In the genomic region with DNA sequence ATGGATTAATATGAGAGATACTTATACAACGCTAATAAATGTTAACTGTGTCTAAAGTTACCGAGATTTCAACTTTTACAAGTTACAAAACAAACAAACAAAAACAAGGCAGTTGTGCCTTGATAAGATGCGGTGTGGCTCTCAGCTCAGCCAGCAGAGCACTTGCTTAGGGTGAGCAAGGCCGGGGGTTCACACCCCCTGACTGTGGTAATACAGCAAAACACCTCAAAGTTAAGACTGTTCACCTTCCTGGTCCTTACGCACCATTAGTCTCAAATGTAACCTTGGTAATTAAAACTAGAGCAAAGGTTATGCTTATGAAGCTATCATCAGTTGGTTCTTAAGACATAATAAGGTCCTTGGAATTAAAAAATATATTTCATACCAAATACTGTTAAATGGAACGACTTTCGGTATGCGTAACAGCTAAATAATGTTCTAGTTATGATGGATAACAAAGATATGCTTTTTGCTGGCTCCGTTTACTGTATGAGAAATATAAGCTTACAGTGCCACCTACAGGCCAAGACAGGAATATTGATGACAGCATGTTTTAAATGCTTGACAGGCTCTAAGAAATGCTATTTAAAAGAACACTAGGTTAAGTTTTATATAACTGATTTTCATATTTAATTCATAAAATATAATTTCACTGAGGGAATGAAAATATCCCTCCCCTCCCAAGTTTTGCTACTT, we compare ENCODE assay signal across 7 mouse cellular contexts. TPM values are rescaled to one million over a fixed set of nuclear protein-coding genes. Genes with fewer than 3 reads are reported as not detected.
A peak's percentile ranks its signal among the peaks of the same experiment; 100 is the strongest.
DNase-seq lines count a peak whose midpoint lies in the region; ATAC-seq and TF ChIP-seq lines count a peak whose summit lies in the region.

No protein-coding gene starts in this region.

- peak; percentile 76 for TF ChIP-seq CTCF in left cerebral cortex, adult 2 months (IDR thresholded peaks at IDR 0.05)
- TF ChIP-seq CTCF in G1E (IDR thresholded peaks at IDR 0.05; ENCODE audit: low read depth, low read length), result 0 out of 2 replicates have a peak, but pooled peaks have one; percentile 10
- TF ChIP-seq CTCF in lung, postnatal 0 days (IDR thresholded peaks at IDR 0.05), result peak; percentile 83

- H3K27me3 ChIP-seq in G1E (ENCODE audit: insufficient read depth, low read length), result no peaks in the 10 kb centered on the region
- no peaks in the 10 kb centered on the region for H3K27me3 ChIP-seq in hindbrain, embryonic 14.5 days (ENCODE audit: control insufficient read depth, insufficient read depth, low read length)
- no peaks in the 10 kb centered on the region for H3K27me3 ChIP-seq in lung, postnatal 0 days (replicated peaks; ENCODE audit: insufficient read depth, low read length)

- H3K36me3 ChIP-seq in G1E (replicated peaks), result peaks cover 24% of the 10 kb centered on the region
- H3K36me3 ChIP-seq in hindbrain, embryonic 14.5 days (replicated peaks; ENCODE audit: control insufficient read depth, insufficient read depth), result 0 out of 2 replicates have a peak, but pooled peaks cover 6% of the 10 kb centered on the region
- no peaks in the 10 kb centered on the region for H3K36me3 ChIP-seq in lung, postnatal 0 days (ENCODE audit: insufficient read depth, low read length)

- no peak overlapping the region for H3K4me3 ChIP-seq in left cerebral cortex, adult 2 months
- no peak overlapping the region for H3K4me3 ChIP-seq in G1E (ENCODE audit: low read depth, low read length)
- no peak overlapping the region for H3K4me3 ChIP-seq in hindbrain, embryonic 14.5 days (replicated peaks; ENCODE audit: low read length)
- no peak overlapping the region for H3K4me3 ChIP-seq in lung, postnatal 0 days (ENCODE audit: low read depth, low read length)

- no peak overlapping the region for H3K9ac ChIP-seq in hindbrain, embryonic 14.5 days
- no peak overlapping the region for H3K9ac ChIP-seq in lung, postnatal 0 days (replicated peaks; ENCODE audit: low read depth)

- 47% methylated on average over 9 of the region's 9 CpGs for WGBS in hindbrain, embryonic 14.5 days
- 32% methylated on average over 9 of the region's 9 CpGs for WGBS in lung, postnatal 0 days

- H3K4me1 ChIP-seq in G1E (ENCODE audit: insufficient read depth, low read depth, low read length), result no peaks in the 10 kb centered on the region; the same call in 1 of the 2 replicates
- H3K4me1 ChIP-seq in hindbrain, embryonic 14.5 days (replicated peaks; ENCODE audit: control insufficient read depth, insufficient read depth, low read length), result no peaks in the 10 kb centered on the region
- H3K4me1 ChIP-seq in lung, postnatal 0 days (ENCODE audit: insufficient read depth, low read depth, low read length), result no peaks in the 10 kb centered on the region

- no peaks in the 10 kb centered on the region for H3K9me3 ChIP-seq in G1E (replicated peaks)
- no peaks in the 10 kb centered on the region for H3K9me3 ChIP-seq in hindbrain, embryonic 14.5 days (ENCODE audit: control insufficient read depth, low read length)
- H3K9me3 ChIP-seq in lung, postnatal 0 days (ENCODE audit: low read length), result no peaks in the 10 kb centered on the region

- H3K4me2 ChIP-seq in hindbrain, embryonic 14.5 days (replicated peaks), result no peak overlapping the region
- H3K4me2 ChIP-seq in lung, postnatal 0 days (replicated peaks; ENCODE audit: low read depth, low read length), result no peak overlapping the region

- TF ChIP-seq EP300 in lung, postnatal 0 days (IDR thresholded peaks at IDR 0.05), result no peak

- DNase-seq in left cerebral cortex, adult 2 months (ENCODE audit: extremely low spot score in 1 of 2, low spot score in 2 of 2), result no peak
- no peak for DNase-seq in left cerebral cortex, postnatal 4 days
- no peak for DNase-seq in G1E (ENCODE audit: low spot score)
- DNase-seq in c-Kit-positive CD71-positive TER-119-negative erythroid progenitor cells, embryonic 14.5 days (ENCODE audit: low read depth), result peak; percentile 65
- DNase-seq in hindbrain, embryonic 14.5 days (ENCODE audit: low spot score), result peak; percentile 93
- DNase-seq in lung, postnatal 0 days (ENCODE audit: low spot score), result peak; percentile 89
- DNase-seq in thymus, postnatal 25 days, result peak; percentile 18

- H3K27ac ChIP-seq in left cerebral cortex, adult 2 months, result no peak overlapping the region
- no peak overlapping the region for H3K27ac ChIP-seq in hindbrain, embryonic 14.5 days
- no peak overlapping the region for H3K27ac ChIP-seq in lung, postnatal 0 days (ENCODE audit: low read length)

- intact Hi-C loops in left cerebral cortex, adult 2 months (cut with DNase I), result loop anchor here (1.0 kb wide), 1 partner anchor 178 kb away; no protein-coding TSS in a partner anchor
- intact Hi-C loops in left cerebral cortex, postnatal 4 days (cut with DNase I), result loop anchor here (5.0 to 10.0 kb wide), 2 partner anchors 553 to 926 kb away; partner anchors contain the start of gene Prickle1

- peak; percentile 68 for ATAC-seq in G1E (ENCODE audit: extremely low read depth, insufficient number of reproducible peaks, low FRiP score, poor library complexity, severe bottlenecking)
- ATAC-seq in hindbrain, embryonic 14.5 days (ENCODE audit: low FRiP score), result no peak
- ATAC-seq in lung, postnatal 0 days, result no peak

RNA-seq across cellular contexts. Expression of gene Pus7l, which starts 23.0 kb away (rescaled TPM):
- total RNA-seq in left cerebral cortex, adult 2 months (2021), result 1 to 10 TPM; 3.0 to 3.1 TPM
- 1 to 10 TPM; 5.4 to 6.0 TPM for total RNA-seq in left cerebral cortex, postnatal 4 days (2021)
- total RNA-seq in G1E (2014; fragmentation: Nextera tagmentation) (19.2 and 20.0 TPM in 2 replicates), G1E (2017) (11.6 and 11.7 TPM in 2 replicates)
- 4.9 and 5.6 TPM in 2 replicates for polyA plus RNA-seq in G1E (2012)
- 6.5 and 6.7 TPM in 2 replicates for polyA plus RNA-seq in hindbrain, embryonic 14.5 days (2014; fragmentation: Nextera tagmentation; extraction: Ambion mirVana)
- polyA plus RNA-seq in lung, postnatal 0 days (2015; fragmentation: Nextera tagmentation; extraction: Ambion mirVana), result 3.2 and 3.4 TPM in 2 replicates

RNA-seq across cellular contexts. Expression of gene Irak4, which starts 23.1 kb away (rescaled TPM):
- total RNA-seq in left cerebral cortex, adult 2 months (2021), result 1 to 10 TPM; 1.5 to 1.6 TPM
- total RNA-seq in left cerebral cortex, postnatal 4 days (2021), result 1 to 10 TPM; 1.5 to 1.8 TPM
- 10.4 and 15.5 TPM in 2 replicates for total RNA-seq in G1E (2014; fragmentation: Nextera tagmentation)
- total RNA-seq in G1E (2017), result 14.5 and 15.0 TPM in 2 replicates
- polyA plus RNA-seq in G1E (2012), result 6.2 and 7.9 TPM in 2 replicates
- polyA plus RNA-seq in hindbrain, embryonic 14.5 days (2014; fragmentation: Nextera tagmentation; extraction: Ambion mirVana), result 1.4 and 1.5 TPM in 2 replicates
- polyA plus RNA-seq in lung, postnatal 0 days (2015; fragmentation: Nextera tagmentation; extraction: Ambion mirVana), result 11.8 and 12.1 TPM in 2 replicates

RNA-seq across cellular contexts. Expression of gene Adamts20, which starts 55.1 kb away (rescaled TPM):
- 1 to 10 TPM; 7.4 to 8.4 TPM for total RNA-seq in left cerebral cortex, adult 2 months (2021)
- 10 to 100 TPM; 13.3 to 16.4 TPM for total RNA-seq in left cerebral cortex, postnatal 4 days (2021)
- total RNA-seq in G1E (2014; fragmentation: Nextera tagmentation) (not detected in 2 replicates), G1E (2017) (0.05 and 0.17 TPM in 2 replicates)
- polyA plus RNA-seq in G1E (2012), result not detected in 2 replicates
- 4.3 and 4.9 TPM in 2 replicates for polyA plus RNA-seq in hindbrain, embryonic 14.5 days (2014; fragmentation: Nextera tagmentation; extraction: Ambion mirVana)
- 0.13 and 0.24 TPM in 2 replicates for polyA plus RNA-seq in lung, postnatal 0 days (2015; fragmentation: Nextera tagmentation; extraction: Ambion mirVana)

Comparison
In these comparisons a context has a peak if more than half of its experiments do, and no peak if none do; other contexts are left out.
1. DNase-seq: peak in c-Kit-positive CD71-positive TER-119-negative erythroid progenitor cells, embryonic 14.5 days (single experiment), hindbrain, embryonic 14.5 days (single experiment), lung, postnatal 0 days (single experiment) and thymus, postnatal 25 days (single experiment); none in left cerebral cortex, adult 2 months (0 of 2), left cerebral cortex, postnatal 4 days (single experiment) and G1E (single experiment).
2. CTCF ChIP-seq: peak in every context shown above with its lines; median percentile 83 in lung, postnatal 0 days; 76 in left cerebral cortex, adult 2 months; 10 in G1E.
3. RNA of gene Irak4, which starts 23.1 kb away (total RNA-seq): 10.4 to 15.5 TPM in G1E; 1.5 to 1.8 TPM in left cerebral cortex, postnatal 4 days and 1.5 to 1.6 TPM in left cerebral cortex, adult 2 months; every median in the first group is over 4 times any median in the second.
4. RNA of gene Adamts20, which starts 55.1 kb away (total RNA-seq): 13.3 to 16.4 TPM in left cerebral cortex, postnatal 4 days and 7.4 to 8.4 TPM in left cerebral cortex, adult 2 months; 0.05 to 0.17 TPM in G1E; every median in the first group is over 4 times any median in the second.